Mouse (Mus musculus): ENCODE data around the gene Rala. TPM values are rescaled to one million over a fixed set of nuclear protein-coding genes. Genes with fewer than 3 reads are reported as not detected.

Rala gene
- polyA plus RNA-seq, 1 experiment from 2014 or later = 83.7 TPM

- 0 out of 2 replicates have a peak, but pooled peaks cover 5% of the 10 kb centered on the region for H3K36me3 ChIP-seq (ENCODE audit: control insufficient read depth, insufficient read depth, low read length)
- H3K9ac ChIP-seq (ENCODE audit: low read length) = no peak overlapping the region
- no peak for ATAC-seq (replicated peaks; ENCODE audit: low FRiP score, low TSS enrichment, low read depth)
- no peaks in the 10 kb centered on the region for H3K4me1 ChIP-seq (replicated peaks; ENCODE audit: control insufficient read depth, insufficient read depth, low read length)
- no peaks in the 10 kb centered on the region for H3K27me3 ChIP-seq (replicated peaks; ENCODE audit: control insufficient read depth, insufficient read depth, low read length)
- no peak overlapping the region for H3K4me3 ChIP-seq (ENCODE audit: low read depth, low read length)
- WGBS = 85% methylated on average over 4 of the region's 4 CpGs
- no peaks in the 10 kb centered on the region for H3K9me3 ChIP-seq (ENCODE audit: control insufficient read depth, low read length)
- H3K27ac ChIP-seq (ENCODE audit: low read depth) = no peak overlapping the region
- H3K4me2 ChIP-seq (ENCODE audit: low read length) = no peak overlapping the region
- no peak for DNase-seq (ENCODE audit: low spot score)
Measured at GRCm38 (mm10) chr13:17901474-17901873, 42.6 kb downstream of the Rala start.

- WGBS = 72% methylated on average over 5 of the region's 5 CpGs
- H3K36me3 ChIP-seq (ENCODE audit: control insufficient read depth, insufficient read depth, low read length) = peaks cover 11% of the 10 kb centered on the region
- no peaks in the 10 kb centered on the region for H3K27me3 ChIP-seq (replicated peaks; ENCODE audit: control insufficient read depth, insufficient read depth, low read length)
- no peak overlapping the region for H3K27ac ChIP-seq (ENCODE audit: low read depth)
- H3K4me2 ChIP-seq (ENCODE audit: low read length) = no peak overlapping the region
- DNase-seq (ENCODE audit: low spot score) (no peak), ATAC-seq (replicated peaks; ENCODE audit: low FRiP score, low TSS enrichment, low read depth) (no peak)
- H3K4me3 ChIP-seq (ENCODE audit: low read depth, low read length) = no peak overlapping the region
- no peaks in the 10 kb centered on the region for H3K9me3 ChIP-seq (ENCODE audit: control insufficient read depth, low read length)
- H3K4me1 ChIP-seq (replicated peaks; ENCODE audit: control insufficient read depth, insufficient read depth, low read length) = no peaks in the 10 kb centered on the region
- H3K9ac ChIP-seq (ENCODE audit: low read length) = no peak overlapping the region
Measured at GRCm38 (mm10) chr13:17900641-17901040, 43.4 kb downstream of the Rala start.

- Histone ChIP-seq H3K27me3 (replicated peaks; ENCODE audit: control insufficient read depth, insufficient read depth, low read length) (no peaks in the 10 kb centered on the region), H3K9me3 (ENCODE audit: control insufficient read depth, low read length) (no peaks in the 10 kb centered on the region), H3K27ac (ENCODE audit: low read depth) (no peak overlapping the region), H3K9ac (ENCODE audit: low read length) (no peak overlapping the region), H3K4me1 (replicated peaks; ENCODE audit: control insufficient read depth, insufficient read depth, low read length) (no peaks in the 10 kb centered on the region), H3K36me3 (ENCODE audit: control insufficient read depth, insufficient read depth, low read length) (peaks cover 26% of the 10 kb centered on the region), H3K4me3 (ENCODE audit: low read depth, low read length) (no peak overlapping the region), H3K4me2 (ENCODE audit: low read length) (no peak overlapping the region)
- DNase-seq (ENCODE audit: low spot score) (no peak), ATAC-seq (replicated peaks; ENCODE audit: low FRiP score, low TSS enrichment, low read depth) (no peak)
- WGBS = 49% methylated on average over 1 of the region's 1 CpGs
Measured at GRCm38 (mm10) chr13:17897040-17897439, 47.0 kb downstream of the Rala start.

GRCm38 (mm10) chr13:17891545-17891944 lies 52.5 kb downstream of the Rala start:
- no peak for DNase-seq (ENCODE audit: low spot score)
- no peaks in the 10 kb centered on the region for H3K4me1 ChIP-seq (replicated peaks; ENCODE audit: control insufficient read depth, insufficient read depth, low read length)
- H3K9ac ChIP-seq (ENCODE audit: low read length) = no peak overlapping the region
- no peaks in the 10 kb centered on the region for H3K27me3 ChIP-seq (replicated peaks; ENCODE audit: control insufficient read depth, insufficient read depth, low read length)
- no peak overlapping the region for H3K27ac ChIP-seq (ENCODE audit: low read depth)
- 90% methylated on average over 6 of the region's 6 CpGs for WGBS
- H3K36me3 ChIP-seq (ENCODE audit: control insufficient read depth, insufficient read depth, low read length) = peaks cover 75% of the 10 kb centered on the region
- no peaks in the 10 kb centered on the region for H3K9me3 ChIP-seq (ENCODE audit: control insufficient read depth, low read length)
- H3K4me2 ChIP-seq (ENCODE audit: low read length) = no peak overlapping the region
- ATAC-seq (replicated peaks; ENCODE audit: low FRiP score, low TSS enrichment, low read depth) = no peak
- H3K4me3 ChIP-seq (ENCODE audit: low read depth, low read length) = no peak overlapping the region

GRCm38 (mm10) chr13:17884211-17884610 lies 59.8 kb downstream of the Rala start:
- ATAC-seq (replicated peaks; ENCODE audit: low FRiP score, low TSS enrichment, low read depth) (no peak), DNase-seq (ENCODE audit: low spot score) (no peak)
- Histone ChIP-seq H3K9ac (ENCODE audit: low read length) (no peak overlapping the region), H3K4me1 (replicated peaks; ENCODE audit: control insufficient read depth, insufficient read depth, low read length) (no peaks in the 10 kb centered on the region; the same call in 1 of the 2 replicates), H3K27ac (ENCODE audit: low read depth) (no peak overlapping the region), H3K27me3 (replicated peaks; ENCODE audit: control insufficient read depth, insufficient read depth, low read length) (no peaks in the 10 kb centered on the region), H3K36me3 (ENCODE audit: control insufficient read depth, insufficient read depth, low read length) (peaks cover 49% of the 10 kb centered on the region), H3K4me2 (ENCODE audit: low read length) (no peak overlapping the region), H3K4me3 (ENCODE audit: low read depth, low read length) (no peak overlapping the region), H3K9me3 (ENCODE audit: control insufficient read depth, low read length) (no peaks in the 10 kb centered on the region)
- WGBS = 85% methylated on average over 8 of the region's 8 CpGs

- Histone ChIP-seq H3K27me3 (replicated peaks; ENCODE audit: control insufficient read depth, insufficient read depth, low read length) (no peaks in the 10 kb centered on the region), H3K27ac (ENCODE audit: low read depth) (no peak overlapping the region), H3K4me1 (replicated peaks; ENCODE audit: control insufficient read depth, insufficient read depth, low read length) (no peaks in the 10 kb centered on the region; the same call in 1 of the 2 replicates), H3K9me3 (ENCODE audit: control insufficient read depth, low read length) (0 out of 2 replicates have a peak, but pooled peaks cover 4% of the 10 kb centered on the region), H3K36me3 (ENCODE audit: control insufficient read depth, insufficient read depth, low read length) (peaks cover 21% of the 10 kb centered on the region), H3K4me2 (ENCODE audit: low read length) (no peak overlapping the region), H3K4me3 (ENCODE audit: low read depth, low read length) (no peak overlapping the region), H3K9ac (ENCODE audit: low read length) (no peak overlapping the region)
- ATAC-seq (replicated peaks; ENCODE audit: low FRiP score, low TSS enrichment, low read depth) (no peak), DNase-seq (ENCODE audit: low spot score) (no peak)
Measured at GRCm38 (mm10) chr13:17879061-17879460, 65.0 kb downstream of the Rala start.

- DNase-seq (ENCODE audit: low spot score) (no peak), ATAC-seq (replicated peaks; ENCODE audit: low FRiP score, low TSS enrichment, low read depth) (no peak)
- Histone ChIP-seq H3K9me3 (ENCODE audit: control insufficient read depth, low read length) (no peaks in the 10 kb centered on the region), H3K36me3 (ENCODE audit: control insufficient read depth, insufficient read depth, low read length) (no peaks in the 10 kb centered on the region), H3K9ac (ENCODE audit: low read length) (no peak overlapping the region), H3K27me3 (replicated peaks; ENCODE audit: control insufficient read depth, insufficient read depth, low read length) (no peaks in the 10 kb centered on the region), H3K4me1 (replicated peaks; ENCODE audit: control insufficient read depth, insufficient read depth, low read length) (no peaks in the 10 kb centered on the region), H3K27ac (ENCODE audit: low read depth) (no peak overlapping the region), H3K4me3 (ENCODE audit: low read depth, low read length) (no peak overlapping the region), H3K4me2 (ENCODE audit: low read length) (no peak overlapping the region)
- 77% methylated on average over 2 of the region's 2 CpGs for WGBS
Measured at GRCm38 (mm10) chr13:17866741-17867140, 77.3 kb downstream of the Rala start.

- Histone ChIP-seq H3K9me3 (ENCODE audit: control insufficient read depth, low read length) (no peaks in the 10 kb centered on the region), H3K9ac (ENCODE audit: low read length) (no peak overlapping the region), H3K27ac (ENCODE audit: low read depth) (no peak overlapping the region), H3K4me3 (ENCODE audit: low read depth, low read length) (no peak overlapping the region), H3K4me1 (replicated peaks; ENCODE audit: control insufficient read depth, insufficient read depth, low read length) (no peaks in the 10 kb centered on the region; the same call in 1 of the 2 replicates), H3K4me2 (ENCODE audit: low read length) (no peak overlapping the region), H3K27me3 (replicated peaks; ENCODE audit: control insufficient read depth, insufficient read depth, low read length) (no peaks in the 10 kb centered on the region), H3K36me3 (ENCODE audit: control insufficient read depth, insufficient read depth, low read length) (no peaks in the 10 kb centered on the region)
- no peak for ATAC-seq (replicated peaks; ENCODE audit: low FRiP score, low TSS enrichment, low read depth)
- no peak for DNase-seq (ENCODE audit: low spot score)
- WGBS = 87% methylated on average over 6 of the region's 6 CpGs
Measured at GRCm38 (mm10) chr13:17860536-17860935, 83.5 kb downstream of the Rala start.

GRCm38 (mm10) chr13:17859365-17860033 lies 84.5 kb downstream of the Rala start:
- H3K9me3 ChIP-seq (ENCODE audit: control insufficient read depth, low read length) = no peaks in the 10 kb centered on the region
- no peak for ATAC-seq (replicated peaks; ENCODE audit: low FRiP score, low TSS enrichment, low read depth)
- H3K4me1 ChIP-seq (replicated peaks; ENCODE audit: control insufficient read depth, insufficient read depth, low read length) = no peaks in the 10 kb centered on the region; the same call in 1 of the 2 replicates
- no peak overlapping the region for H3K4me2 ChIP-seq (ENCODE audit: low read length)
- WGBS = 77% methylated on average over 13 of the region's 13 CpGs
- no peak overlapping the region for H3K27ac ChIP-seq (ENCODE audit: low read depth)
- no peak overlapping the region for H3K4me3 ChIP-seq (ENCODE audit: low read depth, low read length)
- H3K36me3 ChIP-seq (ENCODE audit: control insufficient read depth, insufficient read depth, low read length) = no peaks in the 10 kb centered on the region
- no peak overlapping the region for H3K9ac ChIP-seq (ENCODE audit: low read length)
- H3K27me3 ChIP-seq (replicated peaks; ENCODE audit: control insufficient read depth, insufficient read depth, low read length) = no peaks in the 10 kb centered on the region
- DNase-seq (ENCODE audit: low spot score) = no peak
